Mouse (Mus musculus) duodenum, adult 2 months (tissue): ENCODE data around the gene Osbpl7. TPM values are rescaled to one million over a fixed set of nuclear protein-coding genes. Genes with fewer than 3 reads are reported as not detected.

Source experiments
- polyA plus RNA-seq: library from polyadenylated mRNA; depleted of rRNA; stranded (reverse); fragments of >200 nt; gene quantifications from 2 replicates; pipeline ENCODE4 v1.2.3, GENCODE M21; 2012; ENCODE audit warnings: low replicate concordance; rRNA removed

The Osbpl7 gene
- polyA plus RNA-seq = 21.8 and 23.0 TPM in 2 replicates

DNA sequence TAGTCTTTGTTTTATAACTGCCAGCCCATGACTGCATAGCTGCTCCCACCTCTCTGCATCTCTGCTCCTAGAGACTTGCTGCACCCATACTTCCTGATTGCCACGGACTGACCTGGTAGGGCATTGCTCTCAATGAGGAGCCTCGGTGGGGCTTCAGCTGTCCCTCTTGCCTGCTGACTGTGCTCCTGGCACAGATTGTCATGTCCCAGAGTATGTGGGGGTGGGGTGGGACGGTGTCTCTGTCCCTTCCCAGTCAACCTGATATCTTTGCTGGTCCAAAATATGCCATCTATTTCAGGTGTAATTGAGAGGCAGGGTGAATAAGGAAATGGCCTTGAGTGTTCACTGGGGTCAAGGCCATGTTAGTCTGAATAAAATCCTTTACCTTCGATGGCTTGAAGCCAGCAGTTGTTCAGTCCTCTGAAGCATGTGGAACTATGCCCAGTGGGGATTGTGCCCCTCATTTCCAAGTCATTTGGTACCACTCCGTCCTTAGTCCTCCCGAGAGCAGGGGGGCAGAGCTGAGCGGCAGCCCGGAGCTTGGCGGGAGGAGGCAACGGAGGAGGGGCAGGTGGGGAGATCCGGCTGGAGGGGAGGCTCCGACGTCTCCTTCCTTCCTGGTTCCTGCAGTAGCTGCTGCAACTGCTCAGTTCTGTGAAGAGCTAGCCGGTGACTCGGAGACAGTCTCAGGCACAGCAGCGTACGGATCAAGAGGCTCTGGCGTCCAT is at the start of gene Osbpl7:
Gene Osbpl7, plus strand, starts transcription at position 413 of the 728 bp plus-strand sequence.

DNA sequence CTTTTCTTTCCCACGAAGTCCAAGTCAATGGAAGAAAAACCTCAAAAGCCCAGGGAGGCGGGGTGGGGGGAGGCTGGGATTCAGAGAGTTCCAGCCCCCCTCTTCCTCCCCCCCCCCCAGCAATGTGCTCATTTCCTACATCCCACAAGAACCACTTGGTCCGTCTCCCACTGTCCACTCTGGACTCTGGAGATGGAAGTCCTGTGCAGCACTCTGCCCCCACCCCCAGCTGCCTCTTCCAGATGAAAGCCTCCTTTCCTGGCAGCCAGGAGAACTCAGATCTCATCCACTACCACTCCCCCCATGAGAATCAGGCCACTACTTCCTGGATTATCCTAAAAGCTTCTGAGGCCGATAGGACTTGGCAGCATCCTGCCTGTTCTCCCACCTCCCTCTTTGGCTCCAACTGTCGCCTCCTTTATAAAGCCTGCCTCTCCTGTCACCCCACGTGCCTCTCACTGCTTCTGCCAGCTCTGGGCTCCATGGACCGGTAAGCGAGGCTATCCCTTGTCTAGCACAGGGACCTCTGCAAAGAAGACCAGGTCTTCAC is 37.2 kb upstream of the Osbpl7 start, which contains the start of gene Sp6:
Gene Sp6, plus strand, starts transcription at position 274 of the 550 bp plus-strand sequence.

DNA sequence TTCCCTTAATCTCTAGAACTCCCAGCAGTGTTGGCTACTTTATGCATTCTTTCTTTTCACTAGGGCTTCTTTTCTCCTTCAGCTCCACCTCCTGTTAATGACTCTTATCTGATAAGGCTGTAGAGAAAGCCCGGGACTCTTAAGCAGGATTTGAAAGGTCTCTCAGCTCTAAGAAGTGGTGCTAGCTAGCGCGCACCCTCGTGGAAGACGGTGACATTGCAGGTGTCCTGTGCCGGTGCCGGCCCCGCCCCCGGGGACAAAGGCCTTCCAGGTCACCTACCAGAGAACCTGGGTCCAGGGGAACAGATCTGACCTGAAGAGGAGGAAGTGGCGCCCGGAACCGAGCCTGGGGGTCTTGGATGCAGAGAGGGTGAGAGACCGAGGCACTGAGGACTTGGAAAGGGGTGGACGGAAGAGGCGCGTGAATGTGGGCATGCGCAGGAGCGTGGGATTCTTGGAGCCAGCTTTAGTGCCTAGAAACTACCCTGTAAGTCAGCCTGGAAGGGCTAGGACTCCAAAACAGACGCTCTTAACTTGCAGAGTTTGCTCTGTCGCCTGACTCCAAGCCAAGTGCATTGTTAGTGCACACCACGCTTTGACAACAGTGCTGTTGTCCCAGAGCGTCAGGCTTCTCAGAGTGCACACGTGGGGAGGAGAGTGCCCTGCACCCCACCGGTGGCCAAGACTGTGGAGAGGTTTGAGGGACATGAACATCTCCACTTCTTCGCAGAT is 20.6 kb upstream of the Osbpl7 start, which contains the start of gene Scrn2:
Gene Scrn2, plus strand, starts transcription at position 253 of the 732 bp plus-strand sequence.

DNA sequence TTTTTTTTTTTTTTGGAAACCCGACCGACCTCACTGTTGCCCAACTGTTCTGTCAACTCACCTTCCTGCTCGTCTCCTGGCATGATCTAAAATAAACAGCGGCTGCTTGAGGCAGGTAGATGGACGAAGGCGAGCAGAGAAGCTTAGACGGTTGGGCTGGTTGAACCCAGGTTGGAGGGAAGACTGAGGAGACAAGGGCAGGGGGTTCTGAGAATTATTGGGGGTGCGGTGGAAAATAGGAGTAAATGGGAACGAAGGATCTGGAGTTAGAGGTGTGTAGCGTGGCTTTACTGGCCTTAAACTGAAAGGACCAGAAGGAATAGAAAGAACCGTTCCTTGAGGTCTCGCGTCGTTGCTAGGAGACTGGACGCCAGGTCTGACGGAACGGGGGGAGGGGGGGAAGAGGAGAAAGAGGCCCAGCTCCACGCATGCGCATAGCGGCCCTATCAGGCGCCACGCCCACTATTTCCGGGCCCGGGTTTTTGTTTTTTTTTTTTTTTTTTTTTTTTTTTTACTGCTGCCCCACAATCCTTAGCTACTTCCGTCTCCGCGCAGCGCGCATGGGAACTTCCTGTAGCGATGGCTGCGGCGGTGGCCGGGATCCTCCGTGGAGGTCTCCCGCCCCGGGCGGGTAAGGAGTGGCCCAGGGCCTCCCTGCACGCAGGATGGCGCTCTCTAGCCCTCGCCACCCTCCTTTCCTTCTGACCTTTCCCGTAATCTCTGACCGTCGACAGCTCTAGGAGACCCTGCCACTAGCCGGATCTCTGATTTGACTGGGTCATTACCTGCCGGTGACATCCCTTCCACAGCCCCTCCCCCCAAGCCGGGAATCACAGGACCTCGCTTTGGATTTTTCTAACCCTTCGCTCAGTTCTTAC is 9.2 kb upstream of the Osbpl7 start, which contains the start of the genes Lrrc46 and Mrpl10:
Gene Lrrc46, minus strand, starts transcription at position 386 of the 878 bp plus-strand sequence.
Gene Mrpl10, plus strand, starts transcription at position 539 of the 878 bp plus-strand sequence.

DNA sequence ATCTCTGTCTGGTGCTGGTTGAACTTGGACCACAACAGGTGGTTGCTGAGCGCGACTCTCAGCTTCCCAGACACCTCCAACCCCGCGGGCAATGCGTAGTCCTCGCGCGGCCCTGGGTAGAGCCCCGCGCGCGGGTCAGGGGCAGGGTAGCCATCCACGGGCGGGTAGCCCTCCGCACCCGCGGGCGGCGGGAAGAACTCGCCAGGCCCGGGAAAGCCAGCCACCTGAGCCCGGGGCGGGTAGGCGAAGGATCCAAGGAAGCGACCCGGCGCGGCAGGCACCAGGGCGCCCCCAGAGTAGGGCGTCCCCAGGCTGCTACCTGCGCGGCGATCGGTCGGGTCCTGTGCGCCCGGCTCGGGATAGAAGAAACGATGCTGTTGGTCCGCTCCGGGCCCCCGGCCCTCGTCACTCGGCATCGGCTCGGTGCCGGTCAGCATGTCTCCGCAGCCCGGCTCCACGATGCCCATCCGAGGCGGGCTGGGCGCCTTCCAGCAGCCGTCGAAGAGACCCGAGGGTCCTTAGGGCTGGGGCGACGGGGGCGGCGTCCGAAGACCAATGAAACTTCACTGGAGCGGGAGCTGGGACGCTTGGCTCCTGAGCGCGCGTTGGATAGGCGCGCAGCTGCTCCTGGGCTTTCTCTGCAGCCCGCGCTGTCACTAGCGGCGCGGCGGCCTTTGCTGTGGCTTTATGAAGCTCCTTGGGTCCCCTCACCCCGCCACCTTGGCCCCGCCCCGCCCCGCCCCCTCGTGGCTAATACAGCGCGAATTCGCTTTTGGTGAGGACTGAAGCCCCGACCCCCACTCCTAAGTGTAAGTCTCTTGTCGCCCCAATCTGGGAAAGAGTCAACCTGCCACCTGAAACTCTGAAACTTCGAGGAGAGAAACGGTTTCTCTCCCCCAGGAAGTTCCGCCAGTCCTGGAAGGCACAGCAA is 64.5 kb downstream of the Osbpl7 start, which contains the start of gene Tbx21:
Gene Tbx21, minus strand, starts transcription at position 661 of the 931 bp plus-strand sequence.

Other genes starting within 250 kb of the Osbpl7 start
- gene Nfe2l1, start 220.7 kb upstream of the Osbpl7 start, polyA plus RNA-seq = 90.9 and 94.9 TPM in 2 replicates
- 15.0 and 21.7 TPM in 2 replicates for gene Copz2, start 200.8 kb upstream of the Osbpl7 start, polyA plus RNA-seq
- 26.8 and 31.3 TPM in 2 replicates for gene Cdk5rap3, start 134.1 kb upstream of the Osbpl7 start, polyA plus RNA-seq
- 171 and 324 TPM in 2 replicates for gene Prr15l, start 122.5 kb upstream of the Osbpl7 start, polyA plus RNA-seq
- 58.4 and 64.1 TPM in 2 replicates for gene Pnpo, start 106.6 kb upstream of the Osbpl7 start, polyA plus RNA-seq
- gene Sp2, start 67.7 kb upstream of the Osbpl7 start, polyA plus RNA-seq = 12.0 and 15.1 TPM in 2 replicates
- gene Sp6, start 37.2 kb upstream of the Osbpl7 start, polyA plus RNA-seq = 0.13 and 0.56 TPM in 2 replicates
- gene Scrn2, start 20.7 kb upstream of the Osbpl7 start, polyA plus RNA-seq = 42.2 and 72.9 TPM in 2 replicates
- gene Lrrc46, start 9.2 kb upstream of the Osbpl7 start, polyA plus RNA-seq = 0.20 TPM in 1 of 2 replicates, not detected in the other
- gene Mrpl10, start 9.1 kb upstream of the Osbpl7 start, polyA plus RNA-seq = 68.7 and 98.1 TPM in 2 replicates
- gene Tbx21, start 64.7 kb downstream of the Osbpl7 start, polyA plus RNA-seq = 0.54 and 2.3 TPM in 2 replicates
- 8.4 and 14.9 TPM in 2 replicates for gene Tbkbp1, start 100.9 kb downstream of the Osbpl7 start, polyA plus RNA-seq
- gene Kpnb1, start 137.3 kb downstream of the Osbpl7 start, polyA plus RNA-seq = 4.6 and 7.9 TPM in 2 replicates
- gene Npepps, start 230.0 kb downstream of the Osbpl7 start, polyA plus RNA-seq = 18.2 and 19.6 TPM in 2 replicates